Mouse (Mus musculus) thymus, adult 2 months (tissue): ENCODE data around the gene Rab17.

Source experiments
- CTCF ChIP-seq: fragments of 200-500 bp; IDR thresholded peaks from 2 replicates; pipeline ENCODE4 v1.5.1; 2012; ENCODE audit warnings: mild to moderate bottlenecking, control low read depth, low read length, moderate library complexity, borderline replicate concordance; ENCODE audit not compliant: control insufficient read depth, poor library complexity, insufficient read depth; ENCODE audit errors: extremely low read depth
- POLR2A ChIP-seq: fragments of 200-500 bp; IDR thresholded peaks from 2 replicates; pipeline ENCODE4 v1.6.1; 2012; ENCODE audit warnings: mild to moderate bottlenecking, low read length, control low read depth, moderate library complexity; ENCODE audit not compliant: control insufficient read depth, poor library complexity, insufficient read depth; ENCODE audit errors: extremely low read depth

DNA sequence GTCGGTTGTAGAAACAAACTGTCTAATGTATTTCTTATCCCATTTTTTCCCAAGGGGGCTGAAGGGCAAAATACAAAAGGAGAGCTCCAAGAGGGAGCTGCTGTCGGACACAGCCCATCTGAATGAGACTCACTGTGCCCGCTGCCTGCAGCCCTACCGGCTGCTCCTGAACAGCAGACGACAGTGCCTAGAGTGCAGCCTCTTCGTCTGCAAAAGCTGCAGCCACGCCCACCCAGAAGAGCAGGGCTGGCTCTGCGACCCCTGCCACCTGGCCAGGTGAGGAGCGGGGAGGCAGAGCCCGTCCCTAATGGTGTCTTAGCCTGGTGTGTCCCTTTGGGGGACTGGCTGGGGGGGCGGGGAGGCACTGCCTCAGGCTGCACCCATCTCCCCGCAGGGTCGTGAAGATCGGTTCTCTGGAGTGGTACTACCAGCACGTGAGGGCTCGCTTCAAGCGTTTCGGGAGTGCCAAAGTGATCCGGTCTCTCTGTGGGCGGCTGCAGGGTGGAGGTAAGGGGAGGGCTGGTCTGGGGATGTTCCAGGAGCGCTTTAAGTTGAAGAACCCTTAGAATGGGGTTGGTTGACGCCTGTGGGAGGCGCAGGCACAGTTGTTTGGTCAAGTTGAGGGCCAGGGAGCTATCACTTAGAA, 41.4 kb downstream of the Rab17 start:
- TF ChIP-seq CTCF, result no peak
- TF ChIP-seq POLR2A, result no peak
